Mouse (Mus musculus) kidney, adult 18-20 months (tissue): ENCODE data around the gene Sv2c.

Experiments
- DNase-seq: peaks from one replicate; pipeline ENCODE4 v3.0.0; 2021

Sv2c gene

DNA sequence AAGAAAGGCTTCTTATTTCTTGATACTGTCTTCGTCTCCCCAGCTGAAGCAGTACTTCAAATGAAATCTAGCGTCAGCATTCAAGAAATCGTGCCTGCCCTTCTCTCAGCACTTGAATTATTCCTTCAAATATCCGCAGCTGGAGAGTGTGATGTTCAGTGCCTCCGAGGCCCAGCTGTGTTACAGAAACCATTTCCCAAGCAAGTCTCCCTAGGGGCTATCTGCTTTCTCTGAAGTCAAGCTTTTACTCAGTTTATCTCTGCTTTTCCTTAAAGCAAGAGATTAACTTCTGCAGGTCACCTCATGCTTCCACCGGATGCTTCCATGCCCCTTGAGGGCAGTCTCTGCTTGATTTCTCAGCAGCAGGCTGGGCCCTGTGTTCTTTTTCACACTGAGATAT lies 166.8 kb downstream of the Sv2c start:
- DNase-seq = no peak

DNA sequence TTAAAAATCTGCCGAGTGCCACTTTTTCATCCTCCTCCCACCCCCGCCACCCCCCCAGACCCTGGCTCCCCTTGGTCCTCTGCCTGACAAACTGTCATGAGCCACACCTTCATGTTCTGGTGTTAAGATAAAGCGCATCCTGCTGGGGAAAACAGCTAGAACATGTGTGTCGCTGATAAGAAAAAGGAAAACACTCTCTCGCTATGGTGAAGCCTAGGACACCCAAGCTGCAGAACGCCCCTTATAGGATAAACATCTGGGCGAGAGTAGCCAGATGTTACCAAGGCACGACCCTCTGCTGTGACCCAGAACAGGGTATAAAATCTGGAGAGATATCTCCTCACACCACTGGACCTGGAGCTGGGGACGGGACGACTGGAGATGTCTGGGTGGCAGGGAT lies 167.2 kb downstream of the Sv2c start:
- no peak for DNase-seq

DNA sequence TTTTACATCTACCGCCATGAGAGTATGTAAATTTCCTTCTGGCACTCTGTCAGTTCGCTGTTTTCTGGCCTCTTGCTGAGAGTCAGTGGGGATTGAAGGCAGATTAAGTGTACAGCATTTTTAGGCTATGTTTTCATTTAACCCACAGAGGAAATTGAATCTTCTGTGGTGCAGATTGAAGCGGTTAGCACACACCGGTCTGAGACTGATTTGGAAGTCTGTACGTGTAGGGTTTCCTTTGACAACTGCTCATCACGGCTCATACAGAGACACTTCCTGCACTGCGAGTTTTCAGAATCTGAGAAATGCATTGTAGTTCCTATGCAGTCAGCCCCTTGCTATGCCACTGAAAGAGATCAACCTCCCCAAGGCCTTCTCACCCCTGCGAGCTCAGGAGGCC lies 168.2 kb downstream of the Sv2c start:
- no peak for DNase-seq

DNA sequence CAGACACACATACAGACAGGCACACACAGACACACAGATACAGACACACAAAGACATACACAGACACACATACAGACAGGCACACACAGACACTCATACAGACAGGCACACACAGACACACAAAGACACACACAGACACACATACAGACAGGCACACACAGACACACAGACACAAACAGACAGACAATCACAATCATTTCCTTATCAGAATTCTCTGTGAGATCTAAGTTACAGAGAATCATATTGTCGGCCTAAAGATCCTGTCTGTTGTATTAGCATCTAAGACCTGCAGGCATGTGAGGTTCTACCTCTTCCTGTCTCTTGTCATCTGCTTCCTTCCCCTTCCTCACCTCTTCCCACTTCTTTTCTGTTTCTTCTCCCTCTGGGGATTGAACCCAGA lies 168.7 kb downstream of the Sv2c start:
- DNase-seq = no peak

DNA sequence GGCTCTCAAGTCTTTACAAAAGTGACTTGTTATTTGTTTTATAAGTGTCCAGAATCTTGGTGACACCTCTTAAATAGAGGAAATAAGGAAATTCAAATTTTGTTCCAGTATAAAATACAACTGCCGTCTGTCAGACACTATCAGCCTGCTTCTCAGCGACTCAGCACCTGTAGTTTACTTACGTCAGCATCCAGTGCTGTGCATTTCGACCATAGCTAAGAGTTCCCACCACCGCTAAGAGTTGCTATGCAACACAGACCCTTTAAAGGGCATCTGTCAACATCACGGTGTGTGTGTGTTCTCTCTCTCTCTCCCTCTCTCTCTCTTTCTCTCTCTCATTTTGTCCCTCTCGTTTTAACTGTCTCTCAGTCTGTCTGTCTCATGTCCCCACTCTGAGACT lies 170.5 kb downstream of the Sv2c start:
- DNase-seq = no peak

DNA sequence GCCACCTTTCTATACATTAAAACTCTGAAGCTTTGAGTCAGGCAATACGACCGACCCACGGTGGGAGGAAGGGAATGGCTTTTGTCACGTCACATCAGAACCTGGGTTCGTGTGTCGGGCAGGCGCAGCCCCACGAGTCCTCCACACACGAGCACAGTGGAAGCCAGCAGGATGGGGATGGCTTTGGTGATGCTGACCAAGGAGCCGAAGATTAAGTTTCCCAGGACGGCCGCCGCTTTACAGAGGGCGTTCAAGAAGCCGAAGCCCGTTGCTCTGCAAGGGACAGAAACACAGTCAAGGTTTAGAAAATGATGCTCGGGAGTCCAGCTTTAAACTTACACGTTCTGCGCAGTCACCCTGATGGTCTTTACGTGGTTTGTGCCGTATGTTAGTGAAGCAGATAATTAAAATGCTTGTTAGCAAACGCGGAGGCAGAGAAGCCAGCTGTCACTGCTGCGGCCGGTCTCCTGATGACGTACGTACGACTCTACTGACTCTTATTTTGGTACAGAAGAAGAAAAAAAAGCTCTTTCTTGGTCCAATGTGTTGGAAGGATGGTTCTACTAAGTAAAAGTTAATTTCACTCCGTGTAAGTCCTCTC lies 171.1 kb downstream of the Sv2c start:
- DNase-seq = peak; percentile 19

DNA sequence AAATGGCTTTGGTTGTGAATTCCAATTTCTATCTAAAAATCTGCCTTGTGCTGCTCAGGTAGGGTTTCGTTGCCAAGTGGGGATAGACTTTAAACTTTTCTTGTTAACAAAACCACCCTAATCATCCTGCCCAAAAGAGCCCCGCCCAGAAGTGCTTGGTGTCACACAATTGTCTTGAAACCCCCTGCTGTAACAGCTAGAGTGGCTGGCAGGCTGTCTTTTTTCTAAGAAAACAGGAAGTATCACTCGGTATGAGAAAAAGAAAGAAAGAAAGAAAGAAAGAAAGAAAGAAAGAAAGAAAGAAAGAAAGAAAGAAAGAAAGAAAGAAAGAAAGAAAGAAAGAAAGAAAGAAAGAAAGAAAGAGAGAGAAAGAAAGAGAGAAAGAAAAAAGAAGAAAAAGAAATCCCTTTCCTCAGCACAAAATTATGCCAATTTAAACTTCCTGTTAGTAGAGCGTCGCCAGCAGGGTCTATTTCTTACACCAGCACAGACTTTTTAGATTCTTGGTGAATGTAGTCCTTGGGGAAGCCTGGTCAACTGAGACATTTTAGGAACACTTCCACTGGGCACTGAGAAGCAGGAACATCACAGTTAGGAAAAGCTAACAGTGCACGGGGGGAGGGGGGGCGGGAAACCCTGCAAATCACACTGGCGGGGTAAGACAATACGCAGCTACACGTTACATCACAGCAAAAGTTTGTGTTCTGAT lies 171.7 kb downstream of the Sv2c start:
- DNase-seq = no peak

DNA sequence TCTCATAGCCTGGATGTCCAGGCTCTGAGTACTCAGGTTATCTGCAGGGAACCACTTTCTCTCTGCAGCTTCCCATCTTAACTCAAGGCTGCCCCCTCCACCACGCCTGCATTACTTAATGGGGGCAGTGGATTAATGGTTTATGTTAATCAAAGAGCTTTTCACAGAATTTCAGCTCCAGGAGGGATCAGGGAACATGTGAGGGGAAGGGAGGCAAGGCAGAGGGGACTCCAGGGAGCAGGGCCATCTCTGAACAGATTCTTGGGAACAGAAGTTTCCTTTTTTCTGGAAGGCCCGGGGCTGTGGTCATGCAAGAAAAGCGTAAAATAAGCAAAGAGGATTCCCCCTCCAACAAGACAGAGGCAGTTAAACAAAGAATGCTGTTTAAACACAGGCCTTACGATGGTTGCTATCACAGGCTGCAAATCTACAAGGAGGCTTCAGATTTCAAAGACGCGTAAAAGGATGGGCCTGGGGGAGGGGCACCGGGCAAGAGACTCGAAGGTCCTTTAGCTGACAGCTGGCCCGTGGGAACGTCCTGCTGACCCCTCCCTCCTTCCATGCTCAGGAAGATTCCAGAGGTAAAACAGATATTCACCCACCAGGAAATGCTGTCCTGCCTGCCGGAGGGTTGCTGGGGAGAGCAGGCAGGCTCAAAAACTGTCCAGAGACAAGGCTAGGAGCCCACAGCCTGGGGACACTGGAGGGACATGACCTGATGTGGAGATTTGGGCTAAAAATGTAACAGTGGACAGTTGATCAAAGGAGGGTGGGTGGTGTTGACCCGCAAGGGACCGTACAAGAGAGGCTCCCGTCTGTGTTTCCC lies 172.5 kb downstream of the Sv2c start:
- no peak for DNase-seq

DNA sequence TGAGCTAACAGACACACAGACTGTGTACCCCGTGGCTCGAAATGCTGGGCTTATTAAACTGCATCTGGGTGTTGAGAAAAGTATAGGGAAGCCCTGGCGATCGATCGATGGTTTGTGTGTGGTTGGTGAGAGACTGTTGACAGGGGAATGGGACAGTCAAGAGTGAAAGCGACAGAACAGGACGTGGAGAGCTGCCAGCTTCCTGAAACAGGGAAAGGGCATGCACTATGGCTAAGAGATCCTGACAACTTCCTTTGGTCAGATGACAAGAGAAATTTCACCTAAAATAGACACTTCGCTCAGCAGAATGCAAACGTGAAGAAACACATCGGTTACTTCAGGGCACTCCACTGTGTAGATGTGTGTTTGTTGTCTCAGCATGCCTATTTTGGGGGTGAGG lies 175.2 kb downstream of the Sv2c start:
- DNase-seq = no peak

DNA sequence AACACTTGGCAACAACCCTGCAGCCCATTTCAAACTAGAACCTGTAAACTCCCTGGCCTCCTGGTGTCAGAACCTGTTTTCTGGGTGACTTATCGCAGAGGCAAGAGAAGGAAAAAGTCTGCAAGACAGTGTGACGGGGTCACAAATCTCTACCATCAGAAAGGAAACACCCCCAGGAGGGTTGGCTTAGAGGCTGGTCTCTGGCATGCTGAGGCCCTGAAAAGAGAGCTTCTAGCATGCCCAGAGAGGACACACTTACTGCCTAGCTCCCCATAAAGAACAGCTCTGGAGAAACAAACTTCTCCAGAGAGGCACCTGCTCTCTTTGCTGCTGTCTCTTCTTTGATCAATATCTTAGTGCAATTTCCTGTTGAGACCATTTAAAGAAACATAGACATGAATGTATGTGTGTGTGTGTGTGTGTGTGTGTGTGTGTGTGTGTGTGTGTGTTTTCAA lies 176.0 kb downstream of the Sv2c start:
- DNase-seq = no peak

DNA sequence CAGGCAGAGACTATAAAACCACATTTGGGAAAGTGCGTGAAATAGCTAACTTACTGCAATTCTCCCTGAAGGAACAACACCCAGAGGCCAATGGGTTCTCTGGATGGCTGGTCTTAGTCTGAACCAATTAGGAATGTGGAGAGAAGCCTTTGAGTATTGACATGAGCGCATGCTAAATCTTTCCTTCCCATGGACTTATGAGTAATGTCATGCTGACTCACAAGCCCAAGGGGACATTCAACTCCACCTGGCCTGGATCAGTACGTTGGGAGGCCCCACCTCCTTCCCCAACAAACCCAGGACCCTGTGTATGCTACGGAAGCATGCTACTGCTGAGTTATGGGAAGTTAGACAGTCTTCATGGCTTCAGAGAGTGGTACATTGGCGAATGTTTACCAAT lies 177.2 kb downstream of the Sv2c start:
- DNase-seq = no peak

DNA sequence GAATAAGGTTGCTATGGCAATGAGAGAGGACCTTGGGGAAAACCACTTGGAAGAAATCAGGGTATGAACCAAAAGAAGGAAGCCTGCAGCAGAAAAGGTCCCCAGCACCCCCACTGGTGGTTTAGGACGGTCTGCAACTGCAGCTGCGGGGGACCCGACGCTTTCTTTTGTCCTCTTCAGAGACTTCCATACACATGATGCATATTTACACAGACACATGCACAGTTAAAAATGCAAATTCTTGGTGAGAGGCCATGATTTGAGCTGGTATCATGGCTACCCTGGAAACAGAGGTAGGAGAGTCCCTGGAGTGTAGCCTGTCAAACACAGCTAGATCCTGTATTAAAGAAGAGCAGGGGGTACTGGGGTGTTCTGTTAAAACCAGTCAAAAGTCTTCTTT lies 178.7 kb downstream of the Sv2c start:
- DNase-seq = no peak

DNA sequence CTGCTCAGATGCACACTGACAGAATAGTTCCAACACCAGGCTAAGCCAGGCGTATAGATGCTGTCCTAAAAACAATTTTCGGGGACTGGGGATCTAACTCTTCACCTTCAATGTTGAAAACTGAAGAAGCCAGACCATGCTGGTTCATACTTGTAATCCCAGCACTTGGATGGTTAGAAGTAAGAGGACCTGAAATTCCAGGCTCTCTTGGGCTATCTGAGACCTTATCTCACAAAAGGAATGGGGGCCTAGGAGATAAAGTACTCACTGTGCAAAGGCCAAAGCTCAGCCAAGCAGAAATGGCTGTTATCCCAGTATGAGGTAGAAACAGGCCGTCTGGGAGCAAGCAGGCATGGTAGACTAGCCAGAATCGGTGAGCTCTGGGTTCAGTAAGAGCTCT lies 180.1 kb downstream of the Sv2c start:
- DNase-seq = no peak

DNA sequence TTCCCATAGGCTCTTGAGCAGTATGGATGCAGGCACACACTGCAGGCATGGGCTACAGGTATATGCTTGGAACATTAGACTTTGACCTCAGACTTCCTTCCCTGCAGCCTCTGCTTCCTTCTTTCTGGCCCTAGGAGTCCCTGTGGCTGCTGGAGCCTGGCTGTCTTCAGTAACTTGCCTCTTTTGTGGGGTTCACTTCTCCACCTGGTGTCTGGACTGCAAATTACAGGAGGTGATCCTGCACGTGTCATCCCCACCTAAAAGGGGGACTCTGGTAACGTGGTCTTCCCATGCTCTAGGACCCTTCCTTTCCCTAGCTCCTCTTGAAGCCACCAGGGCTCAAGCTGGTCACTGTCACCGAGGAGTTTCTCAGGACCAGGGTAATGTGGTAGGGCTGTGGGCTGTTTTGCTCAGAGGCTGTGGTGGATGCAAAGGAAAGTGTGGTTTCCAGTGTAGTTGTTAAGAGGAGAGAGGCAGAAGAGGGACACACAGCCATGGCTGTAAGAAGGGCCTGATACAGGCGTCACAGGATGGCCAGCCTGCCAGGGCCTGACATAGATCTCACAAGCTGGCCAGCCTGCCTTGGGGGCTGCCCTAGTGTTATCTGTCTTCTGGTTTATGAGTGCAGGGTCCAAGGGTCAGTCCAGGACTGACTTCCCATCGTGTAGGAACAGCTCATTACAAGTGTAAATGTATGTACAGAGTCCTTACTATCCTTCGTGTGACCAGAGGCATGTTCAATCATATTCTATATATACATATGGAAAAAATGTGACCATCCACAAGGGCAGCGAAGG lies 181.1 kb downstream of the Sv2c start:
- DNase-seq = peak; percentile 47

DNA sequence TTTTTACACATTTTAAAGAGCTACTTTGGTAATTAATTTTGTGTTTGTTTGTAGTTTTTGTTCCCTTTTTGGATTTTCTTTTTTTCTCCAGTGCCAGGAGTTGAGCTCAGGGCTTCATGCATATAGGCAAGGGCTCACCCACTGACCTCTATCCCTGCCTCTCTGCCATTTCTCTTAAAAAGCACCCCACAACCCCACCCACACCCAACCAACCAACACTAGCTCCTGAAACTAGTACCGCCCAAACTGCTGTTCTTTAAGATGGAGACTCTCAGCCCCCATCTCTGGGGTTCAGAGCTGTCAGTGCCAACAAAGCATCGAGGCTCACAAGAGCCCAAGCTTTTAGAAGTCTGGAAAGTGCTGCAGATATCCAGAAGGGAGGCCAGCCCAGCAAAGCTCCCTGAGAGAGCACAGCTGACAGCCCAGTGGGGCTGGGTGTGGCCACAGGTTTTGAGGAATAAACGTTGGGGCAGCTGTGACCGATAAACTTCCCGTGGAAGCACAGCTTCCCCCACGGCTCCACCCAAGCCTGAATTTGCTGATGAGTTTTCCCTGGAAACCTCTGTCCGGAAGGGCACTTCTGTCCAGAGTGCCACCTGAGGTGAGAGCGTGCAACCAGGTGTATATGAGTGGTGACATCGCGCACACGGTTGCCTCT lies 181.8 kb downstream of the Sv2c start:
- DNase-seq = no peak

DNA sequence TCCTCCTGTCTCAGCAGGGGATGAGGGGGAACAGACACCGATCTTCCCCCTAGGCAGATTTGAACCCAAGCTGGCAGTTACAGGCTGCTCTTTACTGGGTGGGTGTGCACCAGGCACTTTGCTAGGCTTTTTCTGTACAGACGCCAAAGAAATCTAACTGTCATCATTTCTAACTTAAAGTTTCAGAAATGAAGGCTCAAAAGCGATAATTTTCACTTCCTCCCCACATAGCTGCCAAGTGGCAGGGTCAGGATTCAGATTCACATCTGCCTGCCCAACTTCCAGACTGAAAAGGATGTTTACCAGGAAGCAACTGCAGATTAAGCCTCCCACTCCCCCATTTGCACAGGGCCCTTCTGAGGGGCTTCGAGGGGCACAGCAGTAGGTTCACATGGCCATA lies 183.0 kb downstream of the Sv2c start:
- no peak for DNase-seq

DNA sequence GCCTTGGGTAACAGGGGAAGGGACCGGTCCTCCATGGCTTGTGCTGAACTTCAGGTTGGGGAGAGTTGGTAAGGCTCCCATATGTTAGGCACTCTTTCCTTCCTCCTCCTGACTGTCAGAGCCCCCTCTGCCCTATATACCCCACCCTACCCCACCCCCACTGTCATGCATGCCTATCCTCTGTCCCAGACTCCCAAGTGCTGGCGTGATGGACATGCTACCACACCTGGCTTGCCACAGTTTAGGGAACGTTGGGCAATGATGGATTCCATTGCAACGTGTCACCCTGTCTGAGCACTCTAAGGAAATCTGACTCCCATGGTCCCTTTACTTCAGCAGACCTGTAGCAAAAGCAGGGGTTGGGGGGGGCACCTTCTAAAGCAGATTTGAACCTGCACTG lies 183.6 kb downstream of the Sv2c start:
- DNase-seq = no peak

DNA sequence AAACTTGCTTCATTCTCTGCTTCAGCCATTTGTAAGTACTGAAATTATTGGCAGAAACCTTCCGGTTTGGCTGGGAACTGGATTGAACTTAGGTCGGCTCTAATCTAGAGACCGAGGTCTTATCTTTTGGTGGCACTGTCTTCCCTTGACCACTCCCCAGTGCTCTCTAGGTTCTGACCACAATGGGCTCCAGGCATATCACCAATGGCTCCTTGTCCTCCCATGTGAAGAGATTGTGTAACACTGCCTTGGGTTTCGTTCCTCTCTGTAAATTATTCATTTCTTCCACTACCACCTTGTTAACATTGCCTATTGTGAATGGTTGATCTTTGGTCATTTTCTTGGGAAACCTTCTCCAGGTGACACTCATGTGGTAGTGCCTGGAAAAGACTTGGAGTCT lies 184.0 kb downstream of the Sv2c start:
- DNase-seq = no peak

DNA sequence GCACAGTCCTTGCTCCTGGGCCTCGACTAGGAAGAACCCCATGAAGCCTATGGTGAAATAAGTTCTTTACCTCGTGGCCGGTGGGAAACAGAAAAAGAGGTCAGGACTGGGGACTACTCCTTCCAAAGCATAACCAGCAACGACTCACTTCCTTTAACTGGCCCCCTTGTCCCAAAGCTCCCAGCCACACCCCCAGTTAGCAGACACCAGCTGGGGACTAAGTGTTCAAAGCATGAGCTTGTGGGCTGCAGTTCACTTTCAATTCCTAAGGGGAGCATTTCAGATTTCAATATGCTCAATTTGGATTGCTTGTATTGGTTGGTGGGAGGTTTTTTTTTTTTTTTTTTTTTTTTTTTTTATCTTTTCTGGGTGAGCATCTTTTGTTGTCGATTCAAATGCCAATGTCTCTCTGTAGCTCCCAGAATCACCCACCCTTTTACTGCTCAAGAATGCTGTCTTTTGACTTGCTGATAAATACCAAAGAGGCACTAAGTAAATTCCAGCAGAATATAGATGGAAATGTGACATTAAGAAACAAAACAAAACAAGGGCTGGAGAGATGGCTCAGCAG lies 186.4 kb downstream of the Sv2c start:
- no peak for DNase-seq

DNA sequence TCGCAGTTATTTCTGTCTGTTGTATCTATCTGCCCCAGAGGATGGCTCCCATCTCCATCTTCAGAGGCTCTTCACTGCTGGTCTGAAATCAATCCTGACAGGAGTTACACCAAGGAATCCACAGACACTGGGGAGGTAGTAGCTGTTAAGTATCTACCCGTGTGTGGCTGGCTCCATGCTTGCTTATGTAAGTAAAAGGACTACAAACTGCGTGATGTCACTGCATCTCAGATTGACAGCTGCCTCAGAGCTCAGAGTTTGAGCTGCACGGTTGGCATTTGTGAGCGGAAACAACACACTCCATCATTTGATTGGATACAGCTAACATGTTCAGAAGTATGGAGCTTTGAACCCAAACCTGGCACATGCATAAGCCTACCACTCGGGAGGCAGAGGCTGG lies 187.8 kb downstream of the Sv2c start:
- no peak for DNase-seq

DNA sequence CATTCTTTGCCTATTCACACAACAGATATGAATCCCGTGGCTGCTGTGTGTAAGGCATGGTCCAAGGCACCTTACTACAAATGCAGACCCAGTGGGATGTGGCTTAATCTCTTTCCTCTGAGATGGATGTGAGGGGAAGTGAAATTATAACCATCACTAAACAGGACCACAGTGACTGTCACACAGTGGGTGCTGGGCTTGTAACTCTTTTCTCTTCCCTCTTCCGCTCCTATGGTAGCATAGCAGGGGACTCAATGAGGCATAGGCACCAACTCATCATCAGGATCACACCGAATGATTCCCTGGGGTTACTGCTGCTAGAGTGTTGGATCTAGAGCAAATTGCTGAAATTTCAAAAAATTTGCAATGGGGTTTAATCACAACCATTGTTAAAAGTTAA lies 188.5 kb downstream of the Sv2c start:
- no peak for DNase-seq

DNA sequence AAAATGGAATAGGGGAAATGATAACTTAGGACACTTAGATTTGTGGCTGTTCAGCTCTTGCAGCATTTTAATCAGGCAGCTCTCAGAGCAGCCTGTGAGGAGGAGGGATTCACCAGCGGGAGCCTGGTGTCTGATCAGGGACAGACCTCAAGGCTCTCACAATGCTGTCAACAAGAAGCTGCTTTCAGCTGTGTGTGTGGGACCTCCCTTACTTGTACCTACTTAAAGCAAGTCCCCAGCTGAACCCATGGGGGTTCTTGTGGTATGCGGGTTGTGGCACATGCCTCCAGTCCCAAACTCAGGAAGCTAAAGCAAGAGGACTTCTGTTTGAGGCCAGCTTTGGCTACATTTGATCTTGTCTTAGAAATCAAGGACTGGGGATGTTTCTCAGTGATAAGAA lies 189.8 kb downstream of the Sv2c start:
- no peak for DNase-seq
